Mouse (Mus musculus) MEL (cell line): ENCODE data around the gene Casp4.

Experiments used
- BHLHE40 ChIP-seq: IDR thresholded peaks from 2 replicates; pipeline ENCODE4 v1.6.1; 2012; ENCODE audit warnings: low read depth, mild to moderate bottlenecking, inconsistent platforms, low read length, improper control_type of control experiment, borderline replicate concordance
- EP300 ChIP-seq, 2 experiments: IDR thresholded peaks; 2 replicates each; pipeline ENCODE4 v1.6.1; 2011; ENCODE audit warnings: improper control_type of control experiment in 2 of 2, low read length in 2 of 2, low read depth in 1 of 2, mild to moderate bottlenecking in 1 of 2
- MEF2A ChIP-seq: IDR thresholded peaks from 2 replicates; pipeline ENCODE4 v1.6.1; 2014; ENCODE audit warnings: low read depth, mild to moderate bottlenecking, inconsistent platforms, low read length, improper control_type of control experiment; ENCODE audit not compliant: poor library complexity, insufficient replicate concordance, severe bottlenecking; ENCODE audit errors: extremely low read depth
- POLR2A ChIP-seq, 2 experiments: IDR thresholded peaks; 2 replicates each; pipeline ENCODE4 v1.6.1; 2011 to 2012; ENCODE audit warnings: low read length in 2 of 2, mild to moderate bottlenecking in 2 of 2, control low read depth in 1 of 2, improper control_type of control experiment in 1 of 2, low read depth in 1 of 2, moderate library complexity in 1 of 2; ENCODE audit not compliant: control insufficient read depth in 1 of 2, insufficient read depth in 1 of 2, poor library complexity in 1 of 2
- POLR2AphosphoS2 ChIP-seq: IDR thresholded peaks from 2 replicates; pipeline ENCODE4 v1.6.1; 2011; ENCODE audit warnings: low read length, improper control_type of control experiment
- SIN3A ChIP-seq: IDR thresholded peaks from 2 replicates; pipeline ENCODE4 v1.6.1; 2012; ENCODE audit warnings: low read length, improper control_type of control experiment, inconsistent platforms
- TAL1 ChIP-seq: IDR thresholded peaks from 2 replicates; pipeline ENCODE4 v1.6.1; 2012; ENCODE audit warnings: mild to moderate bottlenecking, inconsistent platforms, low read length, moderate library complexity, mixed read lengths
- ZMIZ1 ChIP-seq: IDR thresholded peaks from 2 replicates; pipeline ENCODE4 v1.6.1; 2012; ENCODE audit warnings: low read depth, mild to moderate bottlenecking, inconsistent platforms, low read length, improper control_type of control experiment, moderate library complexity
- ZNF384 ChIP-seq: IDR thresholded peaks from 2 replicates; pipeline ENCODE4 v1.6.1; 2012; ENCODE audit warnings: low read depth, mild to moderate bottlenecking, inconsistent platforms, low read length, improper control_type of control experiment

GRCm38 (mm10) chr9:5345291-5345898 is 36.8 kb downstream of the Casp4 start, which contains the start of gene Casp12:
- TF ChIP-seq POLR2AphosphoS2 (no peak), TAL1 (no peak), EP300 (IDR thresholded peaks at IDR 0.05; ENCODE audit: low read depth in 1 of 2, low read length in 2 of 2) (no peak), BHLHE40 (no peak), MEF2A (no peak), SIN3A (no peak), ZNF384 (no peak), POLR2A (IDR thresholded peaks at IDR 0.05; ENCODE audit: control insufficient read depth in 1 of 2, insufficient read depth in 1 of 2, low read depth in 1 of 2, low read length in 2 of 2, poor library complexity in 1 of 2) (no peak), ZMIZ1 (no peak)
